Mouse (Mus musculus) cerebellum, postnatal 36 days (tissue): ENCODE measurements around the gene Abcb8.

ENCODE experiments used
- DNase-seq, 2 experiments: peaks; one replicate each; pipeline ENCODE4 v3.0.0; 2021 to 2022; ENCODE audit warnings: mixed read lengths in 2 of 2

The Abcb8 gene

GRCm38 (mm10) chr5:24393392-24393997 lies at the start of gene Abcb8:
TSS of gene Abcb8 (plus strand) at chr5:24393663.
- DNase-seq, result peak; percentile 76 to 83

DNA sequence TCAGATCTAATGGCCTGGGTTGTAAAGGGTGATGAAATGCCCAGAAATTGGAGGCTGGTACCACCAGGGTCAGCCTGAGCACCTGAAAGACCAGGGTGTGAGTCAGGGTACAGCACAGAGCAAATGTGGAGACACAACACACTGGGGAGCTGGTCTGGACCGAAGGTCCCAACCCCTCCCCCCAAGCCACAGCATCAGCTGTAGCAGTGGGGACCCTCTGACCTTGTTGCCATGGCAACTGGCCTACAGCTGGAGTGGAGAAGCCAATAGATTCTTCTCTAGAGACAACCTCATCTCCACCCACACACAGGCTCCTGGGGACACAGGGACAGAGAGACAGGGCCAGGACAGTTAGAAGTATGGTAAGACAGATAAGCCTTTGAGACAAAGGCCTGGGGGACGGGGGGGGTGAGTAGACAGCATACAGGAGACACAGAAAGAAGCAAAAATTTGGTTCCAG lies 49.5 kb upstream of the Abcb8 start:
- DNase-seq, result no peak

DNA sequence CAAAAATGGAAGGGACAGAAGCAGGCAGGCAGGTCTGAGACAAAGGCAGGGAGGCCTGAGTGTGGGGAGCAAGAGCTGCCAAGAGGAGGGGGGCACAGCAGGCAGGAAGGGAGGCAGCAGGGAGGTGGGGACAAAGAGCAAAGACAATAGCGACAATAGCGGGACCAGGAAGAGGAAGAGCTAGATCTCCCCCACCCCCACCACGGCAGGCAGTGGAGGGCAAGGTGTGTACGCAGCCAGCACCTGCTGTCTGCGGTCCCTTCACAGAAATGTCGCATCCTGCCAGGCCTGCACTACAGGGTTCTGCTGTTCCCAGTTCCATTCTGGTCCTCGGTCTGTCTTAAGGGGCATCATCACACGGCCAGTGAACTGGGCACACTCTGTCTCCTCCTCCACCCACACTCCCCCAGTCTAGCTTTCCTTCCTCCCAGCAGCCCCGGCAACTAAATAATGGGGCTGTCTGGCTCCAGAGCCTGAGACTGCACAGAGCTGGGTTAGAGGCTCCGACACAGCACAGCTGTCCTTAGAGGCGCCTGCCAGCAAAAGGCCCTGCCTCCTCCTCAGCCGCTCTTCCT lies 48.9 kb upstream of the Abcb8 start:
- DNase-seq, result no peak

DNA sequence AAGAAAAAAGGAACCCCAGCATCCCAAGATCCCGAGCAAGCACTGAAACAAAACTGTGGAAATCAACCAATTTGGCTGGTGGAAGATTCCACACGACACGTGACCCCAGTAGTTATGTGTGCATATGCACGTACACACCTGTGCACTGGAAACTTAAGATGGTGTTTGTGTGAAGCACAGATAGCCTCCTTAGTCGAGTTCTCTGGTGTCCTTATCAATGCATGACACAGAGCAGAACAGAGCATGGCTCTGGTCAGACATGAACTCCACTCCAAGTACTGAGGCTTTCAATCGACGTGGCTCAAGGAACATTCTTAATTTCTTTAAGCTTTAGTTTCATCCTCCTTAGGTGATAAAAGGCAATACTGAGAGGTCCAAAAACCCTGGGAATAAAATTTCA lies 47.1 kb upstream of the Abcb8 start:
- DNase-seq, result no peak

GRCm38 (mm10) chr5:24347186-24347875 lies 46.1 kb upstream of the Abcb8 start:
- no peak for DNase-seq

- DNase-seq, result peak; percentile 66 to 71
These were observed 45.3 kb upstream of the Abcb8 start for GRCm38 (mm10) chr5:24348128-24348527.

- peak in 1 of 2 experiments; percentile 32 for DNase-seq
These were observed 44.9 kb upstream of the Abcb8 start for GRCm38 (mm10) chr5:24348546-24348945.

- DNase-seq, result no peak
These were observed 43.4 kb upstream of the Abcb8 start for GRCm38 (mm10) chr5:24350073-24350472.

DNA sequence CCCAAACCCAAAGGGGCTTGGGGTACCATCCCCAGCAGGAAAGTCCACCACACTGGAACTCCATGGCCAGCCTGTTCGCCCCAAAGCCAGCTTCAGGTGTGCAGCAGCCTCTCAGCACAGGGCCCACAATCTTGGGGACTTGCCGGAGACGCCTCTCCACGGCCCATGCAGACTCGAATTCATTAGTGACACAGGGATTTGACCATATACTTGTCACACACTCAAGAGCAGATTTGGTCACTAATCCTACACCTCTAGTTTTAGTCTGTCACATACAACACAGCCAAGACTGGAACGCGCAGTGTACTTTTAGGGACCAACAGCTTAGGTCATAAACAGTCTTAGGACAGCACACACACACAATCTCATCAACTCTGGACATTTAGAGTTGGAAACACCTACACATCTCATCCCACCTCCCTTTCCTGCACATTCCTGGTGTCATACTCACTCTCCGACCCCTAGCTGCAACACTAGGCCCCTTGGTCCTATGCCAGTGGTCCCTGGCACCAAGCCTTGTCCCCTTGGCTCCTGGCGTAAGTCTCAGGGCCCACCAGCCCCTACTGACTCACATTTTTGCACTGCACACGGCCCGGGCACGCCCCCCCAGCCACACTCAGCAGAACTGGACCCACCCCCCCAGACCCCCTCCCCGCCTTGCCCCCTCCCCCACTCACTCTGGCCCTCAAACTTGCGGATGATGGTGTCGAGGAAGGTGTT lies 42.8 kb upstream of the Abcb8 start:
- DNase-seq, result peak in 1 of 2 experiments; percentile 36

GRCm38 (mm10) chr5:24351278-24351677 lies 42.2 kb upstream of the Abcb8 start, which contains the start of gene Kcnh2:
TSS of gene Kcnh2 (minus strand) at chr5:24351604.
- DNase-seq, result no peak

DNA sequence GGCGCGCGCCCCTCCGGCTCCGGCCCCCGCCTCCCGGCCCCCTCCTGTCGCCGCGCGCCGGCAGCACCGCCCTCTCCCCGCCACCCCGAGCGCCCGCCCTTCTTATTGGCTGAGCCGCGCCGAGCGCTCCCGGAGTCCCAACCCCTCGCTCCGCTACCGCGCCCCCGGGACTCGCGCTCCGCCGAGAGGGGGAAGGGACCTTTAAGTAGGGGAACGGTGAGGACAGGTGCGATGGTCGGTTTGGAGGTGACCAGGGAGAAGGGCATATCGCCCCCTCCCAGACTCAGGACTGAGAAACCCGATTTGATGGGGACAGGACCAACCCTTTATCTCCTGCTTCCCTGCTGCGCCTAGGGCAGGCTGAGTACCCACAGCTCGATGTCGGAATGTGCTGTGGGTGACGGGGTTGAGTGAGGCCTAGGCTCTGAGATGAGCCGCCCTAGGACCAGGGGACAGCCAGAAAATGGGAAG lies 41.7 kb upstream of the Abcb8 start:
- peak; percentile 82 to 91 for DNase-seq

DNA sequence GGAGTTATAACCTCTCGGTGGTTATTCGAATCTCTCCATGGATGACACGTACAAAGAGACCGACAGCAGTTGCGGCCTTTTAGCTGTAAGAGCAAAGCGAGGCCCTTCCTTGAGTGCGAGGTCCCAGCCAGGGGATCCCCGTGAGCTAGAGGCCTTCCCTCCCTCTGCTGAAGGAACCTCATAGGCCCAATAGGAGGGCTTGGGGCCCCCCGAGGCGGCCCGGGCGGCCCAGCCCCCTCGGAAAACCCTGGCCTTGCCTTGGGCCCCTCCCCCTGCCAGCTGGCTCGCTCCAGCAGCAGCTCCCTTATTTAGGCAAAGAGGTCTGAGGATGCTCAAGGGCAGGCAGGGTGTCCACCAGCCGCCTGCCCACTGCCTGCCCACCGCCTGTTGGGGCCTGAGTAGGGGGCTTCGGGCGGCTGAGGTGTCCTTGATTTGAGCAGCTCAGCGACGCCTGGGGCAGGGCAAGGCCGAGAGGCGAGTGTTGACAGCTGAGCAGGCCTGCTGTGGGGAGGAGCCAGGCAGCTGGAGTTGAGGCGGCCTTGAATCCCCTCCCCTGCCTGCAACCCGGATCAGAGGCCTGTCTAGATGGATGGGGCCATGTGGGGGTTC lies 41.1 kb upstream of the Abcb8 start:
- DNase-seq, result peak; percentile 15 to 26

DNA sequence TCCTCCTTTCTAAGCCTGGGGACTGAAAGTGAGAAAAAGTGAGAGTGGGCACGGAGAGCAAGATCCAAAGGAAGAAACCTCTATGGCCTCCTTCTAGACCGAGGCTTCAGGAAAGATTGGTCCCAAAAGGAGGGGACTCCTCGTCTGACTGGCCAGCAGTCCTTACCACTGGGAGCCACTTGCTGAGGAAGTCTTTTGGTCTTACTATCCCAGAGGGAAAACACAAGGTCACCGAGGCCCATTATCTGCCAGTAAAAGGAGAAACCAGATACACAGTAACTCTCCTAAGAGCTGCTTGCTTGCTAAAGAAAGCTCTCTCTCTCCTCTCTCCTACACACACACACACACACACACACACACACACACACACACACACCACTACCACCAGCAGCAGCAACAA lies 40.1 kb upstream of the Abcb8 start:
- DNase-seq, result no peak

- no peak for DNase-seq
These were observed 36.7 kb upstream of the Abcb8 start for GRCm38 (mm10) chr5:24356764-24357163.

DNA sequence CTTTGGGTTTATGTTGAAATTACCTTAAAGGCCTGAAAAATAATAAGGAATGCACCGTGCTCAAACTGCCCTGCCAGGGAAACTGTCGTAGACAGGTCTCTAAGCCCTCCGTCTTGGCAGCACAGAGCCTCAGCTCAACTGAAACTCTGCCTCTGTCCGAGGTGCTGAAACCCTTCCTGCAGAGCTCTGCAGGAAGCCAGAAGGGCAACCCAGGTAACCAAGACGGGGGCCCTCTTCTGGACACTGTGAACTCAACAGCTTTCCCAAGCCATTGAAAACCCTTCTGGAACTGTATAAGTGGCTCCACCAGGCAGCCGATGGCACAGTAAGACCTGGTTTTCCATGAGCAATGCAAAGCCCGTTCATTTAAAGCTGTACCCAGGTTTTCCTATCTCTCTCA lies 36.0 kb upstream of the Abcb8 start:
- DNase-seq, result no peak

DNA sequence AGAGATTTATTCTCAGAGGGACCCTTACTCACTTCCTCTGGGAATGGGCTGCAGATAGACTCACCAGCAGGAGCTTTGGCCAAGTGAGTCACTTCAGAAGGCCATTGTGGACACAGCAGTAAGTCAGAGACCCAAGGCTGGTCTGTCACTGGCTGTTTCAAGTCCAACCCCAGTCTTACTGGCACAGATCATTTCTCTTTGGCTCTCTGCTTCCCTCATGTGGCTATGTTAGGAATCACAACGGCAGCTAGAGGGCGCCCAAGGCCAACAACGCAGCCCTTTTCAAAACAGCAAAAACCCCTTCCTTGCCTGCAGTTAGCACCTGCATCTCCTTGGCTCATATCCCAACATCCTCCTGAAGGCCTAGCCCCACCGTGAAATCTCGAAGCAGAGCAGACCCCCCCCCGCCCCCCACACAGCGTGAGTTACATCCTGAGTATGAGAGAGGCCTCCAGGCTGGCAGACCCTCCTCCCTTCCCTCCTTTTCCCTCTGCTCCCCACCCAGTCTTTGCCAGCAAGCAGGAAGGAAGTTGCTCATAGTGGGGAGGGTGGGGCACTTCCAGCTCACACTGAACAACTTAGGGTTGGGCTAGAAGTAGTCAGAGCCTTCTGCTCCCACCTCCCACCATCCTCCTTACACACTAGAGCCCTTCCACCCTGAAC lies 32.5 kb upstream of the Abcb8 start:
- DNase-seq, result peak; percentile 79 to 92

DNA sequence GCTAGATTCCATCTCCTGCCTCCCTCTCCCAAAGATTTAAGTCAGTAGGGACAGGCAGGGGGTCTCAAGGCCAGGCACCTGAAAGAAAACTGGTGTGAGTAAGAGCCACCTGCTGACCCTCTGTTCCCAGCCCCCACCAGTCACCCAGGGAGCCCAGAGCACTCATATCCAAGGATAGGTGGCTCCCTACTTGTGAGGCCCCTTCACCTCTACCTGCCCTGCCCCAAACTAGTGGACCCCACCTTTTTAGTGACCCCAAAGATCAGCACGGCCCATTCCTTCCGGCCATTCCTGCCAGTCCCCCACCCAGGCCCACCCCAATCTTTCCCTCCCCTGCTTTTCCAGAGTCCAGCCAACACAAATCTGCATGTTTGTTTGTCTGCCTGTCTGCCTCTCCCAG lies 30.0 kb upstream of the Abcb8 start:
- DNase-seq, result no peak

DNA sequence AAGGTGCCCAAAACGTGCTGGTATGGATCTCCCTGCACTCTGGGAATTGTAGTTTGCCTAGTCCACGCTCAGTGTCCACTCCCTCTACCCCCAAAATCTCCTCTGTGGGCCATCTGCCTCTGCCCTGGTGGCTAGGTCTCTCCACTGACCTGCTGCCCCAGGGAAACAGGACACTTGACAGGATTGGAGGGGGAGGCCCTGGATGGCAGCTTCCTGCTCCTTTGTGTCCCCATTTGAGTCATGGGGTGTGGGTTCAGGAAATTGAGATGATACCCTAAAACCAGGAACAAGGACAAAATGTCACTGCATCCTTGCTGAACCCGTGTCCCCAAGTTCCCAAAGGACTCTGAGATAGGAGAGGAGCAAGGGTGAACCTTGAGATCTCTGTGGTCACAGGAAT lies 29.4 kb upstream of the Abcb8 start:
- DNase-seq, result no peak

DNA sequence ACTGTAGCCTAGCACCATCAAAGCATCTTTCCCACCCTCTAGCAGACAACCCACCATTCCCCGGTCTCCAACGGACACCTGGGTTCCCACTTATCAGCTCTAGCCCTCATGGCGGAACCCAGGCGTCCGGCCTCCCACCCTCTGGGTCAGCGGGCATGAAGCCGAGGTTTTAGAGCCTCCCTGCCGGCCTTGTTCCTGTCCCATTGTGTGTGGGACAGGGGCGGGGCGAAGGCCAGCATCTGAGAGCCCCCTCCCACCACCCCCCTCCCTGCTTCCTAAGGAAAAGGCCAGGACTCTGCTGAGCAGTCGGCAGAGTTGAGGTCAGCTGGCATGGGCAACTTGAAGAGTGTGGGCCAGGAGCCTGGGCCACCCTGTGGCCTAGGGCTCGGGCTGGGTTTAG lies 29.0 kb upstream of the Abcb8 start, which contains the start of gene Nos3:
Gene Nos3, plus strand, starts transcription at position 303 of the 400 bp plus-strand sequence.
- no peak for DNase-seq

- no peak for DNase-seq
These were observed 28.5 kb upstream of the Abcb8 start for GRCm38 (mm10) chr5:24364963-24365362.

DNA sequence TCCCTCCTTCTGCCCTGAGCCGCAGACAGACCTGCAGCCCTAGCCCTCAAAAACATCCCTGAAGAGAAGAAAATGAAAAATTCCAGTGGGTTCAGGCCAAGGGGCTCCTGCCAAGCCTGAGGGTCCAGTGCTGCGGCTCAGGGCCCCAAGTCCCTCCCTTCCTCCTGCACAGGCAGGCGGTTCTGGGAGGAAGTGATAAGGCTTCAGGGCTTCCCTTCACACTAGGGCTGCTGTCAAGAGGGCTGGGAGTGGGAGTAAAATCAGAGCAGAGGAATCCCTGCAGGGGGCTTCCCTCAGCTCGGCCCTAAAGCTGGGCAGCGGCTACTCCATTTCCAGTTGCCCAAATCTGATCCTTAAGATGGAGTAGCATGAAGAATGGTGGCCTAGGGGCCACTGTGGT lies 27.9 kb upstream of the Abcb8 start:
- DNase-seq, result no peak

DNA sequence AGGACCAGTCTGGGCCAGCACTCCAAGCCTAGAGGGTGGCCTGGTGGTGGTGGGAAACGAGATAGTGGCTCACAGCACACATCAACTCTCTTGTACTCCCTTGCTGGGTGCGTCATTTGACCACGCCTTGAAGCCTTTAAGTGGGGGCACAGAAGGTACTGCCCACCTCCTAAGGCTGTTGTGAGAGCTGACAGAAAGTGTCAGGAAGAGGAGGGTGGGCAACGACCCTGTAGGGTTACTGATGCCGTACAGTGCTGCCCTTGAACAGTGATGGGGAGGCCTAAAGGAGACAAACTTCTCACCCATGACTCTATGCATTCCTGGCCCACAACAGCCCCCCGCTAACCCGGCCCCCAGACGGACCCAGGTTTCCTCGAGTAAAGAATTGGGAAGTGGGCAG lies 27.0 kb upstream of the Abcb8 start:
- DNase-seq, result no peak
